Mouse (Mus musculus): ENCODE results near the gene Zfp646.

GRCm38 (mm10) chr7:127870136-127870821, 5.7 kb upstream of the Zfp646 start:
- no peak for TF ChIP-seq EP300 (IDR thresholded peaks at IDR 0.05; ENCODE audit: insufficient read depth, low read depth, low read length)
- no peak for TF ChIP-seq POLR2A (IDR thresholded peaks at IDR 0.05; ENCODE audit: insufficient read depth, low read length)
- TF ChIP-seq CTCF (IDR thresholded peaks at IDR 0.05; ENCODE audit: low read depth, low read length): peak; percentile 15
